Mouse (Mus musculus): Measurements from ENCODE around the gene Gm20481. TPM values are rescaled to one million over a fixed set of nuclear protein-coding genes. Genes with fewer than 3 reads are reported as not detected.
"Not testable (repeated sequence)": the region's sequence is repeated elsewhere in the genome, so short reads cannot be mapped to it uniquely, and the experiment has no call there.

Gm20481 gene
- polyA plus RNA-seq, 1 experiment from 2014 or later, result not detected

- peak overlapping the region; percentile 97 for H3K4me2 ChIP-seq (replicated peaks)
- under 1% methylated on average over 35 of the region's 35 CpGs for WGBS
- no peaks in the 10 kb centered on the region for H3K27me3 ChIP-seq
- H3K4me3 ChIP-seq, result peak overlapping the region; percentile 79
- H3K4me1 ChIP-seq, result peaks cover 38% of the 10 kb centered on the region
- peaks cover 26% of the 10 kb centered on the region for H3K36me3 ChIP-seq
- H3K9me3 ChIP-seq, result no peaks in the 10 kb centered on the region
- peak overlapping the region; percentile 89 for H3K9ac ChIP-seq (replicated peaks)
- H3K27ac ChIP-seq (replicated peaks), result peak overlapping the region; percentile 98
- peak; percentile 6; the same call in 1 of the 2 replicates for ATAC-seq (replicated peaks)
These were observed 31.9 kb downstream of the Gm20481 start for GRCm38 (mm10) chr17:35001452-35002152.

GRCm38 (mm10) chr17:35002153-35002865 lies 32.6 kb downstream of the Gm20481 start:
- 5% methylated on average over 12 of the region's 12 CpGs for whole genome bisulfite sequencing
- Histone ChIP-seq H3K4me3 (peak overlapping the region; percentile 79), H3K9me3 (no peaks in the 10 kb centered on the region), H3K27ac (replicated peaks) (peak overlapping the region; percentile 98), H3K4me1 (peaks cover 38% of the 10 kb centered on the region), H3K36me3 (peaks cover 32% of the 10 kb centered on the region), H3K27me3 (no peaks in the 10 kb centered on the region), H3K9ac (replicated peaks) (peak overlapping the region; percentile 89), H3K4me2 (replicated peaks) (peak overlapping the region; percentile 97)
- no peak for ATAC-seq (replicated peaks)

- peaks cover 38% of the 10 kb centered on the region for H3K4me1 ChIP-seq
- peaks cover 40% of the 10 kb centered on the region for H3K36me3 ChIP-seq
- H3K9me3 ChIP-seq, result no peaks in the 10 kb centered on the region
- ATAC-seq (replicated peaks), result no peak
- H3K9ac ChIP-seq (replicated peaks), result peak overlapping the region; percentile 2; the same call in 1 of the 2 replicates
- 76% methylated on average over 9 of the region's 9 CpGs for WGBS
- no peak overlapping the region for H3K27ac ChIP-seq (replicated peaks)
- H3K27me3 ChIP-seq, result no peaks in the 10 kb centered on the region
- peak overlapping the region; percentile 97 for H3K4me2 ChIP-seq (replicated peaks)
- no peak overlapping the region for H3K4me3 ChIP-seq
These were observed 33.5 kb downstream of the Gm20481 start for GRCm38 (mm10) chr17:35003022-35003838.

GRCm38 (mm10) chr17:35004075-35004717 lies 34.5 kb downstream of the Gm20481 start:
- WGBS, result 94% methylated on average over 17 of the region's 17 CpGs
- Histone ChIP-seq H3K27ac (replicated peaks) (no peak overlapping the region), H3K9me3 (no peaks in the 10 kb centered on the region), H3K4me2 (replicated peaks) (no peak overlapping the region), H3K27me3 (no peaks in the 10 kb centered on the region), H3K4me3 (no peak overlapping the region), H3K9ac (replicated peaks) (no peak overlapping the region), H3K4me1 (peaks cover 30% of the 10 kb centered on the region), H3K36me3 (peaks cover 50% of the 10 kb centered on the region)
- no peak for ATAC-seq (replicated peaks)

GRCm38 (mm10) chr17:35005158-35005557 lies 35.4 kb downstream of the Gm20481 start:
- H3K27ac ChIP-seq (replicated peaks), result no peak overlapping the region
- no peak for ATAC-seq (replicated peaks)
- peaks cover 22% of the 10 kb centered on the region for H3K4me1 ChIP-seq
- no peaks in the 10 kb centered on the region for H3K27me3 ChIP-seq
- WGBS, result 93% methylated on average over 10 of the region's 10 CpGs
- no peak overlapping the region for H3K4me2 ChIP-seq (replicated peaks)
- H3K36me3 ChIP-seq, result peaks cover 56% of the 10 kb centered on the region
- H3K9me3 ChIP-seq, result no peaks in the 10 kb centered on the region
- H3K4me3 ChIP-seq, result no peak overlapping the region
- no peak overlapping the region for H3K9ac ChIP-seq (replicated peaks)

- H3K36me3 ChIP-seq, result peaks cover 64% of the 10 kb centered on the region
- not testable (repeated sequence) for ATAC-seq (replicated peaks); H3K4me2 ChIP-seq (replicated peaks); H3K4me3 ChIP-seq; H3K9ac ChIP-seq (replicated peaks); H3K9me3 ChIP-seq; H3K27me3 ChIP-seq; H3K27ac ChIP-seq (replicated peaks)
- WGBS, result 92% methylated on average over 5 of the region's 5 CpGs
- H3K4me1 ChIP-seq, result peaks cover 21% of the 10 kb centered on the region
These were observed 36.2 kb downstream of the Gm20481 start for GRCm38 (mm10) chr17:35005902-35006301.

- H3K27ac ChIP-seq (replicated peaks), result no peak overlapping the region
- no peaks in the 10 kb centered on the region for H3K27me3 ChIP-seq
- peaks cover 79% of the 10 kb centered on the region for H3K36me3 ChIP-seq
- H3K4me3 ChIP-seq, result no peak overlapping the region
- no peak overlapping the region for H3K9ac ChIP-seq (replicated peaks)
- 95% methylated on average over 7 of the region's 7 CpGs for WGBS
- no peaks in the 10 kb centered on the region for H3K9me3 ChIP-seq
- peaks cover 11% of the 10 kb centered on the region for H3K4me1 ChIP-seq
- H3K4me2 ChIP-seq (replicated peaks), result no peak overlapping the region
- no peak for ATAC-seq (replicated peaks)
These were observed 37.8 kb downstream of the Gm20481 start for GRCm38 (mm10) chr17:35007387-35007991.

- H3K4me1 ChIP-seq, result no peaks in the 10 kb centered on the region
- ATAC-seq (replicated peaks), result no peak
- H3K9me3 ChIP-seq, result no peaks in the 10 kb centered on the region
- no peak overlapping the region for H3K27ac ChIP-seq (replicated peaks)
- no peak overlapping the region for H3K4me2 ChIP-seq (replicated peaks)
- no peaks in the 10 kb centered on the region for H3K27me3 ChIP-seq
- WGBS, result 85% methylated on average over 7 of the region's 7 CpGs
- peaks cover 92% of the 10 kb centered on the region for H3K36me3 ChIP-seq
- no peak overlapping the region for H3K4me3 ChIP-seq
- no peak overlapping the region for H3K9ac ChIP-seq (replicated peaks)
These were observed 39.9 kb downstream of the Gm20481 start for GRCm38 (mm10) chr17:35009586-35009985.

GRCm38 (mm10) chr17:35011440-35011839 lies 41.7 kb downstream of the Gm20481 start:
- no peak overlapping the region for H3K27ac ChIP-seq (replicated peaks)
- no peak overlapping the region for H3K4me3 ChIP-seq
- 91% methylated on average over 8 of the region's 8 CpGs for WGBS
- peaks cover 4% of the 10 kb centered on the region; the same call in 1 of the 2 replicates for H3K4me1 ChIP-seq
- peaks cover 94% of the 10 kb centered on the region for H3K36me3 ChIP-seq
- no peak for ATAC-seq (replicated peaks)
- no peaks in the 10 kb centered on the region for H3K27me3 ChIP-seq
- H3K9ac ChIP-seq (replicated peaks), result no peak overlapping the region
- no peak overlapping the region for H3K4me2 ChIP-seq (replicated peaks)
- no peaks in the 10 kb centered on the region for H3K9me3 ChIP-seq

GRCm38 (mm10) chr17:35012430-35012829 lies 42.7 kb downstream of the Gm20481 start:
- H3K4me1 ChIP-seq, result peaks cover 6% of the 10 kb centered on the region; the same call in 1 of the 2 replicates
- H3K27ac ChIP-seq (replicated peaks), result no peak overlapping the region
- H3K36me3 ChIP-seq, result peaks cover 87% of the 10 kb centered on the region
- H3K4me3 ChIP-seq, result no peak overlapping the region
- H3K9ac ChIP-seq (replicated peaks), result no peak overlapping the region
- H3K4me2 ChIP-seq (replicated peaks), result no peak overlapping the region
- no peak for ATAC-seq (replicated peaks)
- no peaks in the 10 kb centered on the region for H3K27me3 ChIP-seq
- H3K9me3 ChIP-seq, result no peaks in the 10 kb centered on the region
- 91% methylated on average over 13 of the region's 13 CpGs for WGBS

- Histone ChIP-seq H3K27ac (replicated peaks) (no peak overlapping the region), H3K4me1 (peaks cover 6% of the 10 kb centered on the region; the same call in 1 of the 2 replicates), H3K4me2 (replicated peaks) (no peak overlapping the region), H3K9ac (replicated peaks) (no peak overlapping the region), H3K4me3 (no peak overlapping the region), H3K27me3 (no peaks in the 10 kb centered on the region), H3K36me3 (peaks cover 80% of the 10 kb centered on the region), H3K9me3 (no peaks in the 10 kb centered on the region)
- WGBS, result 85% methylated on average over 6 of the region's 6 CpGs
- no peak for ATAC-seq (replicated peaks)
These were observed 43.5 kb downstream of the Gm20481 start for GRCm38 (mm10) chr17:35013221-35013620.
